Mouse (Mus musculus) activated CD4-positive, CD25-positive, alpha-beta regulatory T cell, adult 9 weeks (primary cell): ENCODE results near the gene Scrt2. TPM values are rescaled to one million over a fixed set of nuclear protein-coding genes. Genes with fewer than 3 reads are reported as not detected.

Experiments
- polyA plus RNA-seq: library from polyadenylated mRNA; unstranded; fragments of 100-300 nt; shearing (Covaris generic); gene quantifications from one replicate; pipeline ENCODE4 v1.2.1, GENCODE M21; 2017

Scrt2 gene
- polyA plus RNA-seq, result not detected

GRCm38 (mm10) chr2:152080685-152081541 lies at the start of gene Scrt2:
Gene Scrt2, plus strand, starts transcription at chr2:152081529.

GRCm38 (mm10) chr2:152105318-152106224 lies 24.2 kb downstream of the Scrt2 start, which contains the start of gene Srxn1:
Gene Srxn1, plus strand, starts transcription at chr2:152105516.

GRCm38 (mm10) chr2:152143279-152144157 lies 62.2 kb downstream of the Scrt2 start, which contains the start of gene Tcf15:
Gene Tcf15, plus strand, starts transcription at chr2:152143561.

Other genes with a start within 250 kb of the Scrt2 start
- not detected for gene Rspo4, start 238.6 kb upstream of the Scrt2 start, polyA plus RNA-seq
- 0.20 TPM for gene Angpt4, start 170.3 kb upstream of the Scrt2 start, polyA plus RNA-seq
- 33.1 TPM for gene Fam110a, start 101.3 kb upstream of the Scrt2 start, polyA plus RNA-seq
- 11.8 TPM for gene Slc52a3, start 85.0 kb upstream of the Scrt2 start, polyA plus RNA-seq
- gene Srxn1, start 24.0 kb downstream of the Scrt2 start, polyA plus RNA-seq, result 4.6 TPM
- gene Tcf15, start 62.0 kb downstream of the Scrt2 start, polyA plus RNA-seq, result not detected
- 63.4 TPM for gene Csnk2a1, start 145.3 kb downstream of the Scrt2 start, polyA plus RNA-seq
- 39.3 TPM for gene Tbc1d20, start 212.3 kb downstream of the Scrt2 start, polyA plus RNA-seq